Mouse (Mus musculus) small intestine, adult 2 months (tissue): ENCODE data around the gene Cfap58.

Experiments
- CTCF ChIP-seq: fragments of 200-500 bp; IDR thresholded peaks from 2 replicates; pipeline ENCODE4 v1.5.1; 2012; ENCODE audit warnings: low read depth, mild to moderate bottlenecking, control low read depth, inconsistent platforms, low read length, moderate library complexity, mixed read lengths; ENCODE audit not compliant: insufficient replicate concordance, insufficient read length; ENCODE audit errors: extremely low read depth
- POLR2A ChIP-seq: fragments of 200-500 bp; IDR thresholded peaks from 2 replicates; pipeline ENCODE4 v1.6.1; 2012; ENCODE audit warnings: low read depth, mild to moderate bottlenecking, control low read depth, inconsistent platforms, low read length, moderate library complexity

DNA sequence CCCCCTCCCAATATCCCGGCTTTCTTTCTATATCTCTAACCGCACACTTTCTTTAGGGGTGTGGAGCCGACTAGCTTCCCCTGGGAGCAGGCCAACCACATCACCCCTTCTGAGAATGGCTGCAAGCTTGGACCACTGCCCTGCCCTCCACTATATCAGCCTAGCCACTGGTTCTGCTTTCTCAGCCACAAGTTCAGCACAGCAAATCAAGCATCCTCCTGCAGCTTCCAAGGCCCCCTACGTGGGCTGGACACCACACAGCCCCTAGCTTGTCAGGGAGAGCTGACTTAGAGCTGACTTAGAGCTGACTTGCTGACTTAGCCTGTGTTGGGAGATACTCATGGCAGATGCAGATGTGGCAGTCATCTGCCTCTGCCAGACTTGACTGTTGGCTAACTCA is 32.4 kb upstream of the Cfap58 start:
- no peak for TF ChIP-seq CTCF
- TF ChIP-seq POLR2A, result no peak
